20 mouse cellular contexts compared by ENCODE assay signal in genomic region chr2:160148936-160149335, GRCm38 (mm10).
"Had no signal": no experiment of that assay in that cellular context is flagged by ENCODE, and none has a peak within 500 bp of the region (broad histone marks: within the 10 kb centered on the region; RNA-seq: fewer than 3 reads in every experiment).

No protein-coding gene starts in this region.

- H3K4me3 ChIP-seq: gastrocnemius, adult 2 months; heart, embryonic 13.5 days; heart, embryonic 15.5 days; hindbrain, embryonic 13.5 days; hindbrain, embryonic 15.5 days; kidney, embryonic 15.5 days; limb, embryonic 13.5 days; limb, embryonic 15.5 days; liver, embryonic 12.5 days had no signal

- H3K27me3 ChIP-seq: heart, embryonic 13.5 days; heart, embryonic 15.5 days; hindbrain, embryonic 13.5 days; hindbrain, embryonic 15.5 days; kidney, embryonic 15.5 days; limb, embryonic 13.5 days; limb, embryonic 15.5 days; liver, embryonic 12.5 days had no signal

- H3K36me3 ChIP-seq: heart, embryonic 13.5 days; heart, embryonic 15.5 days; hindbrain, embryonic 13.5 days; hindbrain, embryonic 15.5 days; kidney, embryonic 15.5 days; limb, embryonic 13.5 days; limb, embryonic 15.5 days; liver, embryonic 12.5 days had no signal

- H3K9me3 ChIP-seq: heart, embryonic 13.5 days; heart, embryonic 15.5 days; hindbrain, embryonic 13.5 days; hindbrain, embryonic 15.5 days; kidney, embryonic 15.5 days; limb, embryonic 13.5 days; limb, embryonic 15.5 days; liver, embryonic 12.5 days had no signal

- H3K4me1 ChIP-seq: heart, embryonic 13.5 days; heart, embryonic 15.5 days; hindbrain, embryonic 13.5 days; hindbrain, embryonic 15.5 days; kidney, embryonic 15.5 days; limb, embryonic 13.5 days; liver, embryonic 12.5 days had no signal

- DNase-seq: gastrocnemius, adult 2 months; gastrocnemius, postnatal 10 days; gastrocnemius, postnatal 25 days; heart, adult 18-20 months; heart, postnatal 14 days; heart, postnatal 36 days; kidney, adult 11 months; kidney, adult 2 months; kidney, adult 9 months; kidney, postnatal 14 days; layer of hippocampus, adult 9-11 months; layer of hippocampus, postnatal 36 days had no signal
